Mouse (Mus musculus) A20 (cell line): ENCODE data around the gene Sae1.
"Not testable (repeated sequence)": the region's sequence is repeated elsewhere in the genome, so short reads cannot be mapped to it uniquely, and the experiment has no call there.

Source experiments
- DNase-seq: peaks from one replicate; pipeline ENCODE4 v3.0.0-alpha.2; 2011; ENCODE audit warnings: low read depth, low spot score

Gene Sae1

DNA sequence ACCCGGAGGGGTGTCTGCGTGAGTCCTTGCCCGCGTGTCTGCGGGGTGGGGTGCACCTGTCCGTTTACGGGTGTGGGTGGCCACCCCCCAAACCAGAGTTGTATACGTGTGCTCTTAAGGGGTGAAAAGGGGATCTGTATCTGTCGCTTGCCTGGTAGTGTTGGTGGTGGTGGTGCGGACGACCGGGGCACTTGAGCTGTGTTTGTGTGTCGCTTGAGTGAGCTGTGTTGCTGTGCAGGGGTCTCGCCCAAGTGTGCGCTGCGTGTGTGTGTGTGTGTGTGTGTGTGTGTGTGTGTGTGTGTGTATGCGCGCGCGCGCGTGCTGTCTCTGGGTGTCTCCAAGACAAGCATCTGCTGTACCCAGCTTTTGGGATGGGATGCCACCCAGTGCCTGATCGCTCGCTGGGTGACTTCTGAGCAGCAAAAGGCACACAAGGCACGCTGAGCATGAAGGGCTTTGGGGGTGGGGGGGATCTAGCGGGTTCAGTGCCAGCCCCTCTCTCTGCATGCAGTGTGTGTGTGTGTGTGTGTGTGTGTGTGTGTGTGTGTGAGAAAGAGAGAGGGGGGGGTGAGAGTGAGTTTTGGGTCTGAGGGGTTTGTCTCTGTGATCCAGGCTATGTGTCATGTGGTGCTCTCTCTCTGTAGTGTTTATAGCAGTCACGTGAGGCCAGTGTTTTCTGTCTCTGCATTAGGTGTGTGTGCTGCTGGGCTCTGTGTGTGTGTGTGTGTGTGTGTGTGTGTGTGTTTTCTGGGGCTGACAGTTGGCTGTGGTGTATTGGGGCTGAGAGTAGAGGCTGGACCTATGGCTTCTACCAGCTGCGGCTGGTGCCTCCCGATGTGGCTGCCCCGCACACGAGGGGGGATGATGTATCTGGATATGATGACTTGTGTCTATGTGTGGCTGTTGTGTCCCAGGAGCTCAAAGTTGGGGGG lies 76.8 kb downstream of the Sae1 start:
- peak; percentile 80 for DNase-seq

DNA sequence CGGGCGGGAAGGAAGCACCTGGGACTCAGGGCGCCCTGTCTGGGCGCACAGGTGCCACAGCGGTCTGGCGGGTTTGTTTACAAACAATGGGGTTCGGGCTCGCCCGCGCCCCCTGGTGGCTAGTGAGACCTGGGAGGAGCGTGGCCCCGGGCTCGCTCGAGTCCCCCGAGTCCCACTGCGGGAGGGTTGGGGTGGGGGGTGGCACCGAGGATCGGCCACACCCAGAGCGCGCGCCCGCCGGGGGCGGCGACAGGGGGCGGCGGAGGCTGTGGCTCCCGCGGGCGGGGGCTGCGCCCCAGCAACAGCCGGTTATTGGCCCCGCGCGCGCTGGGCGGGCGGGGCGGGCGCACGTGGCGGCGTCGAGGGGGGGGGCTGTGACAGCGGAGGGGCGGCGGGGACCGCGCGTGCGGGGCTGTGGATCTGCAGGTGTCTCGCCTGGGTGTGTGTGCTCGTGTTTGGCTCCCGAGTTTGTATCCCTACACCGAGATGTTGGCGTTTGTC lies 77.5 kb downstream of the Sae1 start:
- peak; percentile 99 for DNase-seq

DNA sequence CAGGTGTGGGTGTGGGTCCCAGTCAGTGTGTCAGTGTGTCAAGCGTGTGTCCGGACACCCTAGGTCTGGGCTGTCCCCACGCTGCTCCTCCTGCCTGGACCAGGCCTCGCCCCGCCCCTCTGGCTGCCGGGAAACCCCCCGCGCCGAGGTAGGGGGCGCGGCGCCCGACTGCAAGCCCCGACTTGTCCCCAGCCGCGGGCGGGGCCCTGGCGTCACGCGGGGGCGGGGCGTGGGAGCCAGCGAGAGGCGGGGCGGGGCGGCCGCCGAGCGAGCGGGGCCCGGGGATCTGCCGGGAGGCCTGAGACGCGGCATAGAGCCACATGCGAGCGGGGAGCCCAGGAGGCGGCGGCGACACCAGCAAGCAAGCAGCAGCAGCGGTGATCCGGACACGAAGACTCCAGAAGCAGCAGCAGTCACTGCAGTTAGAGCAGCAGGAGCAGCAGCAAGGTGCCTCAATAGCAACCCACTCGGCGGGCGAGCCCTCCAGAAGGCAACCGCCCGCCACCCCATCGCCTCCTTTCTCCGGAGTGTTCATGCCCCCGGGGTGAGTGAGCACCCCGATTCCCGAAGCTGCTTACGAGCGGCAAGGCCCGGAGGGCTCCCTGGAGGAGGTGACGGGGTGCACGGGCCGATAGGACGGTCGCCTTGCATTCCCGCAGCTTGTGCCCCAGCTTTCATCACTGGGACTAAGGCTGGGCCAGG lies 78.1 kb downstream of the Sae1 start:
- DNase-seq = peak; percentile 96

DNA sequence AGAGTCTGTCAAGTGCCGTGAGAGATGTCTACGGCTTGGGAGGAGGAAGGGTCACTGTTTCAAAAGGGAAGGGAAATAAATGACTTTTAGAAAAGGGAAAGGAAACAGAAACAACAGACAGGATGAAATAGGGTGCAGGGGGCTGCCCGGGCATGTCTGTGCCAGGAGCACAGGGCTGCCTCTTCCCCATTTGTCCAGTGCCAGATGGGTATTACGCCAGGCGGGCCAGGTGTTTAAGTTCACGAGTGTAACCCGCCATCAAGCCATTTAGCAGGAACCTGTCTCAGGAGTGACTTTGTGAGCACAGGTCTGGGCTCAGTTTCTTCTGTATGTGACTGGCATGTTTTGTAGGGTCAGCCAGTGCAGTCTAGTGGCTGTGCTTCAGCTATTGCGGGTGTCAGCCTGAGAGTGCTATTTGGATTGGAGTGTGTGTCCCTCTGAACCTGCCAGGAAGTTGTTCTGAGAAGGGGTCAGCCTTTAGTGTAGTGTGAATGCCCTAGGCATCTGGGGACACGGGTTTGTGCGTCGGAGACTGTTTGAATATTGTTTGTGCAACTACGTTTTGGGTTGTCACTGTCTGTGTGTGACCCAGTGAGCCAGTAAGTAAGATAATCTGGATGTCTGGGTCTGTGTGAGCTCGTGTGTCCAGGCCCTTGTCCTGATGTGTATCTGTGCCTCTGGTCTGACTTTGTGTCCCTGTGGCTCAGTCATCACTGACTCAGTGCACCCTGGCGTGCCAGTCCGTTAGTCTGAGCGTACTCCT lies 78.9 kb downstream of the Sae1 start:
- peak; percentile 90 for DNase-seq

DNA sequence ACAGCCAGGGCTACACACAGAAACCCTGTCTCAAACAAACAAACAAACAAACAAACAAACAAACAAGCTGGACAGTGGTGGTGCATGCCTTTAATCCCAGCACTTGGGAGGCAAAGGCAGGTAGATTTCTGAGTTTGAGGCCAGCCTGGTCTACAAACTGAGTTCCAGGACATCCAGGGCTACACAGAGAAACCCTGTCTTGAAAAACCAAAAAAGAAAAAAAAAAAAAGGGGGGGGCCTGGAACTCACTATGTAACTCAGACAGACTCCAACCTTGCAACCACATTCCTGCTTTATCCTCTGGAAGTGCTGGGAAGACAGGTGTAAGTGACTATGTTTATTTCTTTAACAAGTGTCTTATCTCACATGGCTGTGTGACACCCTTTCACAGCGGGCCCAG lies 79.5 kb downstream of the Sae1 start, which contains the start of gene Bbc3:
TSS of gene Bbc3 (plus strand) at position 301 of the 400 bp plus-strand sequence.
- DNase-seq = not testable (repeated sequence)

DNA sequence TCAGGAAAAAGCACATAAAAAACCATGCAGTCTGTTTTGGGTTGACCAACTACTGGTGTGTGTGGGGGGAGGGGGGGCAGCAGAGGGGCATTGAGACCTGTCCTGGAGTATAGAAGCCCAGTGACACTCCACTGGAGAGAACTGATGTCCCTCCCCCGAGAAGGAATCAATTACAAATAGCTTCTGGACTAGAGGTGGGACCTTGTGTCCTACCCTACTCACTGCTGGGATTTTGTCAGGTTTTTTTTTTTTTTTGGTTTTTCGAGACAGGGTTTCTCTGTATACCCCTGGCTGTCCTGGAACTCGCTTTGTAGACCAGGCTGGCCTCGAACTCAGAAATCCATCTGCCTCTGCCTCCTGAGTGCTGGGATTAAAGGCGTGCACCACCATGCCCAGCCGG lies 80.5 kb downstream of the Sae1 start:
- not testable (repeated sequence) for DNase-seq

DNA sequence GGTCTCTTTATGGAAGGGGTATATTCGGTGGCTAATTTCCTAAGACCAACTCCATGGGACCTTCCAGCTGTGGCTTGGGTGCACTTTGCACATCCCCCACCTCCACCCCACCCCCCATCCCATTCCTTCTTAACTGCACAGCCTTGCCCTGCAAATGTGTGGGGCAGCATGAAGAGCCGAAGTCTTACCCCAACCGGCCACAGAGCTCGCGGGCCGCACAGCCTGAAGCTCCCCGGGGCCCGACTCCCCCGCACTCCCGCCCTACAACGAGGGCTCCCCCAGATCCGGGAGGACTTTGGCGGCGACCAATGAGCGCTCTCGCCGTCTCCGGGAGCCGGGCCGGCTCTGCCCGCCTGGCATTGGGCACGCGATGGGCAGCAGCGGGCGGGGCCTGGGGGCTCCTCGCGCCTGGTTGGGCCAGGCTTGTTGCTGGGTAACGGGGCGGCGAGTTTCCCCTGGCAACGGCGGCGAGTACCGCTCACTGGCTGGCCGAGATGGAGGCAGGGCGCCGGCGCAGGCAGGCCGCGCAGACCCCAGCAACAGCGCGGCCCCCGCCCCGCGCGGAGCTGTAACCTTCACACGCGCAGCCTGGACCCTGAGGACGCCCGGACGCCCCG lies 88.1 kb downstream of the Sae1 start:
- DNase-seq = peak; percentile 86

DNA sequence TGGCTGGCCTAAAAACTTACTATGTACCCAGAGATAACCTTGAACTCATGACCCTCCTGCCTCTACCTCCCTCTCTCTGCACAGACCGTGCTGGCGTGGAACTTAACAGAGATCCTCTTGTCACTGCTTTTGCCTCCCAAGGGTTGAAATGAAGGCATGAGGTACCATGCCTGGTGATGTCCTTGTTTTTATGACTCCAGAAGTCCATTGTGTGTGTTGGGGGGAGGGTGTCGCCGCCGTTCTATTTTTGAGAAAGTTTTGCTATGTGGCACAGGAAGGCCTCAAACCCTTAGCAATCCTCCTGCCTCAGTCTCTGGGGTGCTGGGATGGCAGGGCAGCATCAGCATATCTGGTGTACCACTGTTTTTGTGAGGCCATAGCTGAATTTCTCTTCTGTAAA lies 88.7 kb downstream of the Sae1 start:
- no peak for DNase-seq

DNA sequence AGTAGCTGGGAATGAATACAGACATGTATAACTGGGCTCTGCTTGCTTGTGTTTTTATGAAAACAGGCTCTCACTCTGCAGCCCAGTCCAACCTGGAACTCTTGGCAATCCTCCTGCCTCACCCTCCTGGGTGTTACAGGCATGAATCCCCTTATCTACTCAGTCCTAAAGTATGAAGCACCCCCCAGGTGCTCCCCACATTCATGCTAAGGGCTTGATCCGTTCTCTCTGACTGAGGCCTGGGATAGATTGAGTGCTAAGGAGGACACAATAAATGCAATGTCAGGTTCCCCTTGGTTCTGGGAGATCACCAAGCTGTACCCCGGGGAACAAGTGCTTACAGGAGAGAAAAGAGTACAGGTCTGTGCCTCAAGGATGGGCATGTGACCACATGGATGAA lies 90.0 kb downstream of the Sae1 start:
- DNase-seq = no peak

DNA sequence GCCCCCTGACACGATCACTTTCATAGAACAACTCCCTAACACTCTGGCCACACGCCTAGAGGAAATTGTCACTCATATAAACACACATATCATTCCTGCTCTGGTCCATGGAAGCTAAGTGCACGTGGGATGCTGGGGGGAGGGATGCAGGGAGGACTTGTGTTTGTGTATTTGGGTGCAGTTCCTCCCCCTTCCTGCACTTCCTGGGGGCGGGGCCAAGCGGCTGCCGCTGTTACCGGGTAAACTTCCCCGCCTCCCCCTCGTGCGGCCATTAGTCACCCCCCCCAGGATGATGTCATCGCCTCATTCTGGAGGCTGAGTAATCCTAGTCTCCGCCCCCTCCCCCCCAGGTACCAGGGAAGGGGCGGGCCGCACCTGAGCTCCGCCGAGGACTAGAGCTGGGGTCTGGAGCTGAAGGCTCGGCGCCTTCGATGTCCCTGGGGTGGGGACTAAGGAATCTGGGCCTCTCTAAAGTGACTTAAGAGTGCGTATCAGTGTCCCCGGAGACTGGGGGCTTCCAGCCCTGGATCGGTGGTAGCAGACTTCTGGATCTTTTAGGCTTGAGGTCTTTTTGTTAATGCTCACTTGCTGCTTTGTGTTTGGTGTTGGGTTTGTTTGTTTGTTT lies 90.7 kb downstream of the Sae1 start:
- peak; percentile 94 for DNase-seq

DNA sequence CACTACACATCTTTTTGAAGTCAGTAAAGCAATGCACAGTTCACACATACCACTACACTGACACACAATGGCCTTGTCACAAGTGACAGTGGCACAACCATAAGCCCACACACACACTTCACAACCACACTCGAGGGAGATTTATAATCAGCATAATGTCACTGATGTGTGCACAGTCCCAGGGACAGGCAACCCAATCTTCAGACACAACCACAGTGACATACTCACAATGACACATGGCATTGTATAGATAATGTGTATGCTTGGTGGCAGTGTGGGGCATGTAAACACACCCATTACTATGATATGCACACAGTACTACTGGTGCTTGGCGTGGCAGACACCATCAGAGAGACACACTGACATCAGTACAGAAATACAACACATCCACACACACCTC lies 91.5 kb downstream of the Sae1 start:
- no peak for DNase-seq

DNA sequence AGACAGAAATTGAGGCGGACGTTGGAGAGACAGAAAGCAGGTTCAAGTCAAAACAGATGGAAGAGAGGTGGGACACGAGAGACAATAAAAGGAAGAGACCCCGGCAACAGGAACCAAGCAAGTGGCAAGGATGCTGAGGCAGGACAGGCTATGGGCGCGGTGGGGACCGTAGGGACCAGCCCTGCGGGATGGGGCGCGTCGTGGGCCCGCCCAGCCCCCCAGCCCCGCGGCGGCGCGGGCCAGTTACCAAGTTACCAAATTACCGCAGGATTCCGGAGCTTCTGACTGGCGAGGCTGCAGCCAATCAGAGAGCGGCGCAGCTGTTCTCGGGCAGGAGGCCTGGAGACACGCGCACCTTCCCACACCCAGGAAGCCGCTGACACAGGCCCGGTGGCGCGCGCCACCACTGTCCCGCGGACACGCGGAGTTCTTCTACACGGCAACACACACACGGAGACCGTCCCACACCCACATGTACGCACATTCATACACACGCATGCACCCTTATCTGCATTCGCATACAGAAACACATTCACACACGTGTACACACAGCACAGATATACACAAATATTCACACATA lies 92.2 kb downstream of the Sae1 start:
- DNase-seq = peak; percentile 93

DNA sequence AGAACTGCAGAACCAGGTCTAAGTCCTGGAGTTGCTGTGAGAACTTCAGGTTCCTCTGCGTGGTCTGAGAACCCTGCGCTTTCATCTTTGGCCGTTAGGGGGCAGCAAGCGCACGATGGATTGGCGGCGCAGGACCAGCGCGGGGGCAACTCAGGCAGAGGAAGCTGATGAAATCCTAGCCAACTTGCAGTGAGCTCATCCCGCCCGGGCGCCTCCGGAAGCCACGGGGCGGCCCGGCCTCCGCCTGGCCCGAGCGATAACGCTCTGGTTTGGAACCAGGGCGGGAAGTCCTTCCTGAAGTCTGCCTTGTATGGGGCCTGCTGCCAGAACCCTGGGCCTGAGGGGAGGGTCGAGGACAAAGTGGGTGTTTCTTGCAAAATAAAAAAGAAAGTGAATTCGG lies 92.8 kb downstream of the Sae1 start:
- peak; percentile 96 for DNase-seq

DNA sequence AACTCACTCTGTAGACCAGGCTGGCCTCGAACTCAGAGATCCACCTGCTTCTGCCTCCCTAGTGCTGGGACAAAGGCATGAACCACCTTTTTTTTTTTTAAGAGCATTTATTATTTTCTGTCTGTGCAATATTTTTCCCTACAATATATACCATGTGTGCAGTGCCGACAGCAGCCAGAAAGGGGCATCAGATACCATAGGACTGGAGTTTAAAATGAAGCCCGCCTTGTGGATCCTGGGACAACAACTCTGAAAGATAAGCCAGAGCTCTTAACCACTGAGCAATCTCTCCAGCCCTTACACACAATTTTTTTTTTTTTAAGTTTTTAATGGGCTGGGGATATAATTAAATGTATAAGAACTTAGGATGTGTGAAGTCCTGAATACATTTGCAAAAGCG lies 93.3 kb downstream of the Sae1 start:
- DNase-seq = peak; percentile 75

DNA sequence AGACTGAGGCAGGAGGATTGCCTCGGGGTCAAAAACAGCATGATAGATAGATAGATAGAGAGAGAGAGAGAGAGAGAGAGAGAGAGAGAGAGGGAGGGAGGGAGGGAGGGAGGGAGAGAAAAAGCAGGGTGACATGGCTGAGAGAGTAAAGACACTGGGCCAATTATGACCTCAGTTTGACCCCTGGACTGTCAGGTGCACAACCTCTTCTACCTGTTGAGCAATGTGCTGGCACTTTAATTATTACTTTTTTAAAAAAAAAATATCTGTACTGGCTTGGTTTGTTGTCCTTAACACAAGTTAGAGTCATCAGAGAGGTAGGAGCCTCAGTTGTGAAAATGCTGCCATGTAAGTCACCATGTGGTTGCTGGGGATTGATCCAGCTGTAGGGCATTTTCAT lies 99.8 kb downstream of the Sae1 start:
- no peak for DNase-seq

DNA sequence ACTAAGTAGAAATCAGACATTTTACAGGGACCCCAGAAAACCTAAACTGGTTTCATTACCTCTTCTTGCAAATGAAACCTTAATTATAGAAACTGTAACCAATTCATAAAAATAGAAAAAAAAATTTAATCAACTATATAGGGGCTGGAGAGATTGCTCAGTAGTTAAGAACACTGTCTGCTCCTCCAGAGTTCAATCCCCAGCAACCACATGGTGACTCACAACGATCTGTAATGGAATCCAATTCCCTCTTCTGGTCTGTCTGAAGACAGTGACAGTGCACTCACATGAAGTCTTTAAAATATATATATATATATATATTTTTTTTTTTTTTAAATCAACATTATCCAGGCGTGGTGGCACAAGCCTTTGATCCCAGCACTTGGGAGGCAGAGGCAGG lies 100.6 kb downstream of the Sae1 start:
- DNase-seq = no peak

DNA sequence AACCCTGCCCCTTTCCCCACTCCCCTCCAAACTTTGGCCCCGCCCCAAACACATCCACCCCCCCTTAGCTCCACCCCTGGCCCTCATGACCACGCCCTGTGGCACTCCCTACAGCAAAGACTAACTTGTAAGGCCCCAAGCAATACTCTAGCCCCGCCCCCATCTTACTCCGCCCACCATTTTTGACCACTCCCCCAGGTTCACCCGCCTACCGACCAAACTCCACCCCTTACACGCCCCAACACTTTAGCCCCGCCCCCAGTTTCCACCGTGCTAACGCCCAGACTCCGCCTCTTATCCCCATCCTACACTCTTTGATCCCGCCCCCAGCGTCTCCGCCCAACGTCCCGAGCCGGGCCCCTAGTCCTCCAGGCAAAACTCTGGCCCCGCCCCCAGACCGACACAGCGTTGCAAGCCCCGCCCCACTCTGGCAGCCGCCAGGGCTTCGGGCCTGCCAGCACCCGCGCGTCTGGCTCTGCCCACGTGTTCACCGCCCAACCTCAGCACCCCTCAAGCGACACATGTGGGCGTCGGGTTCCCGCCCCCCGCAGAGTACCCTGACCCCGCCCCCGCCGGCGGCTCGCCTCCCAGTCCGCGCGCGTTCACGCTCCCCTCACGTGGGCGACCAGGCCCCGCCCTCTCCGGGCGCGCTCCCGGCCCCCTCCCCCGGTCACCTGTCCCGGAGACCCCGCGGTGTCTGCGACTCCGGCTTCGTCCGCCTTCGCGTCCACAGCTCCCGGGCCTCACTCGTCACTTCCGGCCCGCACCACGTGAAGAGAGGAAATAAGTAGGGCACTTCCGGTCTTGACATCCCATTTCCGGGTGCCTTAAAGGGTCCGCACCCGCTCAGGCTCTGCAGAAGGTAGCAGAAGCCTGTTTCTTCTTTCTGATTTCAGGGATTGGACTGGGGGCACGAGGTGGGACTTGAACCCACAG lies 101.3 kb downstream of the Sae1 start, which contains the start of gene Ccdc9:
TSS of gene Ccdc9 (minus strand) at position 770 of the 936 bp plus-strand sequence.
- peak; percentile 100 for DNase-seq

DNA sequence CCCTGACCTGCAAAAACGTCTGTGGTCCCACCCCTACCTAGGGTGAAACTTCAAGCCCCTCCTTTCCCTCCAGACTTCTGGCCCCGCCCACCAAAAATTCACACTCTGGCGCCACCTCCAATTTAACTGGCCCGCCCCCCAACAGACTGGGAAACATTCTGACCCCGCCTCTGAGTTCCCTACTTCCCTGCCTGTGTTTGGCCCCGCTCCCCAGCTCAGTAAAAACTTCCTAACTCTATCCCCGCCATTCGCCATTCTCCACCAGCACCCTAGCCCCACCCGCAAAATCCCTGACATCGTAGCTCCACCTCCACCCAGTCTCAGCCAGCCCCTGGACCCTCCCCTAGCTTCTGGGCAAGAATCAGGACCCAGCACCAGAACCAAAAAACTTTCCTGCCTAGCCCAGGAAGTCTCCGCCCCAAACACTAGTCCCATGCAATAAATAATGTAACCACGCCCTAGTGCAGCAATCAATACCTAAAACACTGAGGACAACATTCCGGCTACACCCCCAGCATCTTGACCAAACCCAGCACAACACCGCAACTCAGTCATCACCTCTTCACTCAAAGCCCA lies 102.1 kb downstream of the Sae1 start:
- peak; percentile 82 for DNase-seq

DNA sequence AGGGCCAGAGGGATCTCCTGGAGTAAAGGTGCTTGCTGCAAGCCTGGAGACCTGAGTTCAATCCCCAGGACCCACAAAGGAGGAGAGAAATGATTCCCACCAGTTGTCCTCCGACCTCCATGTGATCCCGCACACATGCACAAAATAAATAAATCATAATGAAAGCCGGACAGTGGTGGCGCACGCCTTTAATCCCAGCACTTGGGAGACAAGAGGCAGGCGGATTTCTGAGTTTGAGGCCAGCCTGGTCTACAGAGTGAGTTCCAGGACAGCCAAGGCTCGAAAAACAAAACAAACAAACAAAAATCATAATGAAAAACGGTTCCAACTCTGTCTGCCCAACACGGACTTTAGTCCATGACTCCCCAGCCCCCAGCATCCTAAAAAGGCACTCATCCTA lies 102.7 kb downstream of the Sae1 start:
- no peak for DNase-seq
